Mouse (Mus musculus) spleen, adult 2 months (tissue): ENCODE results near the gene Ppfibp2. TPM values are rescaled to one million over a fixed set of nuclear protein-coding genes. Genes with fewer than 3 reads are reported as not detected.
A peak's percentile ranks its signal among the peaks of the same experiment; 100 is the strongest.

ENCODE experiments used
- DNase-seq, 2 experiments: peaks; one replicate each; pipeline versions ENCODE4 v3.0.0 to v3.0.0-alpha.2; 2012 to 2021; ENCODE audit warnings: low spot score in 2 of 2, low read depth in 1 of 2
- H3K27ac ChIP-seq: fragments of 200-500 bp; 2 replicates; pipeline ENCODE4 v1.5.1; 2012; ENCODE audit warnings: low read length, inconsistent platforms; ENCODE audit not compliant: insufficient read depth
- H3K27me3 ChIP-seq: fragments of 200-500 bp; 2 replicates; pipeline ENCODE4 v1.6.1; 2012; ENCODE audit warnings: mild to moderate bottlenecking, moderate library complexity, low read length, inconsistent platforms; ENCODE audit not compliant: control insufficient read depth, insufficient read depth
- H3K36me3 ChIP-seq: fragments of 200-500 bp; 2 replicates; pipeline ENCODE4 v1.6.1; 2012; ENCODE audit warnings: mild to moderate bottlenecking, low read length, inconsistent platforms; ENCODE audit not compliant: control insufficient read depth, insufficient read depth
- H3K4me1 ChIP-seq: fragments of 200-500 bp; 2 replicates; pipeline ENCODE4 v1.6.1; 2011; ENCODE audit warnings: inconsistent platforms; ENCODE audit not compliant: control insufficient read depth, insufficient read depth, insufficient read length
- H3K4me3 ChIP-seq: fragments of 200-500 bp; 2 replicates; pipeline ENCODE4 v1.5.1; 2011; ENCODE audit warnings: mild to moderate bottlenecking, inconsistent platforms; ENCODE audit not compliant: insufficient read depth, insufficient read length; ENCODE audit errors: extremely low read depth
- CTCF ChIP-seq: fragments of 200-500 bp; IDR thresholded peaks from 2 replicates; pipeline ENCODE4 v1.5.1; 2011; ENCODE audit warnings: mild to moderate bottlenecking, inconsistent platforms; ENCODE audit not compliant: insufficient read depth, insufficient read length, insufficient replicate concordance; ENCODE audit errors: extremely low read depth
- POLR2A ChIP-seq: fragments of 200-500 bp; IDR thresholded peaks from 2 replicates; pipeline ENCODE4 v1.6.1; 2011; ENCODE audit warnings: low read depth, low read length, inconsistent platforms
- WGBS: fragments of 180-500 bp; shearing (Covaris S2); methylation state at CpG from one replicate; pipeline ENCODE4 v1.1.7; 2018; 5-methylcytosine and 5-hydroxymethylcytosine counted together
- polyA plus RNA-seq: library from polyadenylated mRNA; depleted of rRNA; stranded (reverse); fragments of >200 nt; gene quantifications from 2 replicates; pipeline ENCODE4 v1.2.3, GENCODE M21; 2012

The Ppfibp2 gene
- polyA plus RNA-seq, 1 experiment = 5.5 TPM

GRCm38 (mm10) chr7:107666262-107666902 is 71.4 kb downstream of the Ppfibp2 start:
- Histone ChIP-seq H3K4me1 (peaks cover 33% of the 10 kb centered on the region), H3K27ac (peak overlapping the region; percentile 17; the same call in 1 of the 2 replicates), H3K27me3 (no peaks in the 10 kb centered on the region), H3K4me3 (peak overlapping the region; percentile 14; the same call in 1 of the 2 replicates), H3K36me3 (no peaks in the 10 kb centered on the region)
- DNase-seq = no peak
- 22% methylated on average over 13 of the region's 13 CpGs for WGBS
- TF ChIP-seq CTCF = no peak
- no peak for TF ChIP-seq POLR2A

- Histone ChIP-seq H3K27me3 (no peaks in the 10 kb centered on the region), H3K36me3 (no peaks in the 10 kb centered on the region), H3K4me1 (peaks cover 33% of the 10 kb centered on the region), H3K27ac (no peak overlapping the region), H3K4me3 (no peak overlapping the region)
- peak in 1 of 2 experiments; percentile 40 for DNase-seq
- 44% methylated on average over 5 of the region's 5 CpGs for WGBS
- no peak for TF ChIP-seq POLR2A
- TF ChIP-seq CTCF = no peak
Measured at GRCm38 (mm10) chr7:107668514-107668913, 73.5 kb downstream of the Ppfibp2 start.

GRCm38 (mm10) chr7:107675224-107675623 is 80.2 kb downstream of the Ppfibp2 start:
- TF ChIP-seq POLR2A = no peak
- no peak for TF ChIP-seq CTCF
- Histone ChIP-seq H3K4me3 (no peak overlapping the region), H3K4me1 (no peaks in the 10 kb centered on the region), H3K36me3 (no peaks in the 10 kb centered on the region), H3K27ac (no peak overlapping the region), H3K27me3 (no peaks in the 10 kb centered on the region)
- no peak for DNase-seq
- 70% methylated on average over 3 of the region's 3 CpGs for WGBS

- no peak for DNase-seq
- WGBS = 86% methylated on average over 6 of the region's 6 CpGs
- TF ChIP-seq POLR2A = no peak
- TF ChIP-seq CTCF = no peak
- Histone ChIP-seq H3K27me3 (no peaks in the 10 kb centered on the region), H3K4me3 (no peak overlapping the region), H3K4me1 (peaks cover 4% of the 10 kb centered on the region; the same call in 1 of the 2 replicates), H3K27ac (no peak overlapping the region), H3K36me3 (no peaks in the 10 kb centered on the region)
Measured at GRCm38 (mm10) chr7:107680151-107680852, 85.3 kb downstream of the Ppfibp2 start.

GRCm38 (mm10) chr7:107681306-107681705 is 86.3 kb downstream of the Ppfibp2 start:
- Histone ChIP-seq H3K4me1 (peaks cover 10% of the 10 kb centered on the region), H3K4me3 (no peak overlapping the region), H3K27ac (no peak overlapping the region), H3K36me3 (no peaks in the 10 kb centered on the region), H3K27me3 (no peaks in the 10 kb centered on the region)
- DNase-seq = no peak
- 90% methylated on average over 2 of the region's 2 CpGs for WGBS
- TF ChIP-seq POLR2A (no peak), CTCF (no peak)

- no peaks in the 10 kb centered on the region for H3K36me3 ChIP-seq
- no peaks in the 10 kb centered on the region for H3K27me3 ChIP-seq
- TF ChIP-seq CTCF = no peak
- no peak for TF ChIP-seq POLR2A
- WGBS = 87% methylated on average over 4 of the region's 4 CpGs
- H3K27ac ChIP-seq = no peak overlapping the region; the same call in 1 of the 2 replicates
- no peak for DNase-seq
- H3K4me3 ChIP-seq = no peak overlapping the region
- peaks cover 12% of the 10 kb centered on the region for H3K4me1 ChIP-seq
Measured at GRCm38 (mm10) chr7:107683162-107683561, 88.2 kb downstream of the Ppfibp2 start.

GRCm38 (mm10) chr7:107683622-107684021 is 88.6 kb downstream of the Ppfibp2 start:
- Histone ChIP-seq H3K27ac (no peak overlapping the region), H3K27me3 (no peaks in the 10 kb centered on the region), H3K4me3 (no peak overlapping the region), H3K4me1 (peaks cover 12% of the 10 kb centered on the region), H3K36me3 (no peaks in the 10 kb centered on the region)
- TF ChIP-seq POLR2A (no peak), CTCF (no peak)
- no peak for DNase-seq
- WGBS = 67% methylated on average over 3 of the region's 3 CpGs
